Mouse (Mus musculus): ENCODE results near the gene Smarcad1.
"Not testable (repeated sequence)": the region's sequence is repeated elsewhere in the genome, so short reads cannot be mapped to it uniquely, and the experiment has no call there.

The Smarcad1 gene

DNA sequence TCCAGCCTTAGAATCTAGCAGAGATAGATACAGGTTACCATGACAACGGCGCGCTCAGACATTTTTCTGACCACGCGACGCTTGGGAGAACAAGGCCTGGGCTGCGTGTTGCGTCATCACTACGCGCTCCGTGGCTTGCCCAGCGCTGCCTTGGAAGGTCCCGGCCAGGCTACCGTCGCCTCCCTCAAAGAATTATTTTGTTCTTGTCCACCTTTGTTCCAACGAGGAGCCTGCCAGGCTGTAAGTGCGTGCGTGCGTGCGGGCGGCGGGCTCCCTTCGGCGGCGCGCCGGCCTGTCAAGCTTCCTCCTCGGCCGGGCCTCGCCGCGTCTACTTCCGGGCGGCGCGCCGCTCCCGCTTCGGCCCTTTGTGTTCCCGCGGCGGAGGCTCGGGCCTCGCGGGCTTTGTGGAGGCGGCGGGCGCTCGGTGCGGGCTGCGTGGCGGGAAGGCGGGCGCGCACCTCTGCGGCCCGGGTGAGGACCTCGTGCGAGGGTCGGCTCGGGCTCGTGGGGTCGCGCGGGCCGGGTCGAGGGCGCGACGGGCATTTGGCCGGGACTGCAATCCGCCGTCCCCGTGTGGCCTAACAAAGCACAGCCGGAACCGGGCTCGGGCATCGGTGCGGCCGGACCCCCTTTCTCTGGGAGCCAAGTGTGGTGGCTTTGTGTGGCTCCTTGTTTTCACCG is at the start of gene Smarcad1:
Gene Smarcad1 (plus strand): TSS at position 93 of the 681 bp plus-strand sequence.
- DNase-seq (ENCODE audit: low spot score in 2 of 2) = peak; percentile 71 to 72

DNA sequence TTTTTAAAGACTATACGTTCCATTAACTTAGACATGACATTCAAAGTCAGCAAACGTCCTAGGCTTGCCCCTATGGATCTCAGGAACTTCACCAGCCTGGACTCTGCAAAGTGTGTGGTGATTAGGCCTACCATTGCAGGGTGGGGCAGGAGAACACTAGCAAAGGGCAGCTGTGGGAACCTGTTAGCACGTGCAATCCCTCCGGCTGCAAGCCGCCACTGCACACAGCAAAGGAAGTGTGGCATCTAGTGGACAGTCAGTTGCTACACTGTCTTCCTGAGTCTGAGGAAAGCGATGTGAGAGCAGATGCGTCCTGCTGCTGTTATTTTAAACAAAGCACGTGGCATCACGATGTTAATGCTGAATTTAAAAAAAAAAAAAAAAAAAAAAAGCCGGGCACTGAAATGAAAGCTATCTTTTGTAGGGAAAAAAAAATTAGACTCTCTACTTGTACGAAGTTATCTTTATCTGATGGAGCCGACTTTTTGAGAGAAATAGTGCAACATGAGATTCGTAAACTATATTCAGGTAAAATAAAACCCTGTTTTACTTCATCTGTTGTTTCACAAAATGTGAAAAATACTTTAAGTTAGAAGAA is 45.5 kb upstream of the Smarcad1 start:
- no peak for DNase-seq (ENCODE audit: low spot score in 2 of 2)

DNA sequence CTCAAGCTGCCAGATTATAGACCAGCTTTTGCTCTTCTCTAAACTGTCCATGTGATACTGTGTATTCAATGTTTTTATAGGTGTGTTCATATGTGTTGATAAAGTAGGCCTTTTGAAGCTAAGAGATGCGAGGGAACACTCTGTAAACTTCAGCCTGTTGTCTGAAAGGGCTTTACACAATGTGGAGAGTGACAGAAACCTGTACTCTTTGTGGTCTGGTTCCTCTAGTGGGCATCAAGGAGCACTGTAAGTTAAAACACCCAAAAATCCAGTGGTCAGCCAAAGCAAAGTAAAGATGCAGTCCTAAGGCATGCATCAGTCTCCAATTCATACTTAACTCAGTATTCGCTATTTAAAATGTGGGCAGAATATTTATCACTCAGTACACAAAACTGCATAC is 44.6 kb upstream of the Smarcad1 start:
- no peak for DNase-seq (ENCODE audit: low spot score in 2 of 2)

DNA sequence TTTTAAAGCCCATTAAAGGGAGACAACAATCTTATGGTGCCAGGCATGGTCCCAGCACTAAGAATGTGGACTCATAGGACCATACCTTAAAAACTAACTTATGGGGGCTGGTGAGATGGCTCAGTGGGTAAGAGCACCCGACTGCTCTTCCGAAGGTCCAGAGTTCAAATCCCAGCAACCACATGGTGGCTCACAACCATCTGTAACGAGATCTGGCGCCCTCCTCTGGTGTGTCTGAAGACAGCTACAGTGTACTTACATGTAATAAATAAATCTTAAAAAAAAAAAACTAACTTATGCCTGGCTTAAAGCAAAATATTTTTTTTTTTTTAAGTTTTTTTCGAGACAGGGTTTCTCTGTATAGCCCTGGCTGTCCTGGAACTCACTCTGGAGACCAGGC is 41.6 kb upstream of the Smarcad1 start:
- DNase-seq (ENCODE audit: low spot score in 2 of 2) = peak in 1 of 2 experiments; percentile 3

DNA sequence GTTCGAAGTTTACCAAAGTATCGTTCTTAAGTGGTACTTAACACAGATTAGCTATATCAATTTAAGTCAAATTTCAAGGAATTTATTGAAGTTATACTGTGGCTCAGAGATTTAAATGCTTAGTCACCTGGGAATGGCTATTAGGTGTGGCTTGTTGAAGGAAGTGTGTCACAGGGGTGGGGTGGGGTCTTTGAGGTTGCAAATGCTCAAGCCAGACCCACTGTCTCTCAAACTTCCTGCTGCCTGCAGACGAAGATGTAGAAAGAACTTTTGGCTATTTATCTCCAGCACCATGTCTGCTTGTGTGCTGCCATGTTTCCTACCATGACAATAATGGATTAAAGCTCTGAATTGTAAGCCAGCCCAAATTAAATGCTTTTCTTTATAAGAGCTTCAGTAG is 40.2 kb upstream of the Smarcad1 start:
- no peak for DNase-seq (ENCODE audit: low spot score in 2 of 2)

DNA sequence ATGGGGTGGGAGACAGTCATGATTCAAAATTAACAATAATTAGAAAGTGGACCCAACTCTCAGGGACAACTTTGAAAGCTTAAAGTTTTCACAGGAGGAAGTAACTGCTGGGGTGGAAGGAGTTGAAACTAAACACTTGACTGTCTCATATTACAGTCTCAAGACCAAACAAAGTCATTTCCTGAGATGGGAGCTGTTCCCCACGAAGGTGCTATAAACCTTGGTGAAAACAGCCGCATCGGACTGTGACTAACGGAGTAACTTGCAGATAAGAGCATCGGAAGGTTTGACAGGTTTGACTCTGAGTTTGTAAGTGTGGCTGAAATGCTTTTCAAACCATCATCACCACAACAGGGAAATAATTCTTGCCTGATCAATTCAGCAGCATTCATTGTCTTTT is 33.5 kb upstream of the Smarcad1 start:
- no peak for DNase-seq (ENCODE audit: low spot score in 2 of 2)

DNA sequence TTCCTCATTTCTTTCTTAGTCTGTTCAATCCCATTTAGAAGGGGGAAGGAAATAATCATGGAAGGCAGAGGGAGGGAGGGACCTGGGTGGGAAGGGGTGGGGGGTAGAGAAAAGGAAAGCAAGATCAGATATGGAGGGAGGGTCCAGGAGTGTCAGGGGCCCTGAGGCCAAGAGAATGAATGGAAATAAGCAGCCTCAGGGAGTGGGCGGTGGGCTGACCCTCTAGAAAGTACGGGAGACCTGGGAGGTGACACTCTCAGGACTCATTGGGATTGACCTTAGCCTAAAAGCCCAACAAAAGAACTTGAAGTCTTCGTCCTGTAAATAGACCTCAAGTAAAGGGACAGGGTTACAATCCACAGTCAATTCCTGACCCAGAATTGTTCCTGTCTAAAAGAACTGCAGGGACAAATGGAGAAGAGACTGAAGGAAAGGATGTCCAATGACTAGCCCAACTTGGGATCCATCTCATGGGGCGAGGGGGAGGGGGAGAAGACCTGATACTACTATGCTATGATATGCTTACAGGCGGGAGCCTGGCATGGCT is 30.9 kb upstream of the Smarcad1 start:
- no peak for DNase-seq (ENCODE audit: low spot score in 2 of 2)

DNA sequence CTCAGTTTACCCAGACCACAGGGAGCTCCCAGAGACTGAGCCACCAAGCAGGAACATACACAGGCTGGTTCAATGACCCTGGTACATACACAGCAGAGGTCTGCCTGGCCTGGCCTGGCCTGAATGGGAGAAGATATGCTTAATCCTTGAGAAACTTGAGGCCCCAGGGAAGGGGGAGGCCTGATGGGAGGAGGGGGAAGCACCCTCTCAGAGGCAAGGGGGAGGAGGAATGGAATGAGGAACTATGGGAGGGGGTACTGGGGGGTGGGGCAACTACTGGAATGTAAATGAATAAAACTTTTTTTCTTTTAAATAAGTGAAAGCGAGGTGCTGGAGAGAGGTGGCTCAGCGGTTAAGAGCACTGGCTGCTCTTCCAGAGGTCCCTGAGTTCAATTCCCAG is 30.2 kb upstream of the Smarcad1 start:
- no peak for DNase-seq (ENCODE audit: low spot score in 2 of 2)

DNA sequence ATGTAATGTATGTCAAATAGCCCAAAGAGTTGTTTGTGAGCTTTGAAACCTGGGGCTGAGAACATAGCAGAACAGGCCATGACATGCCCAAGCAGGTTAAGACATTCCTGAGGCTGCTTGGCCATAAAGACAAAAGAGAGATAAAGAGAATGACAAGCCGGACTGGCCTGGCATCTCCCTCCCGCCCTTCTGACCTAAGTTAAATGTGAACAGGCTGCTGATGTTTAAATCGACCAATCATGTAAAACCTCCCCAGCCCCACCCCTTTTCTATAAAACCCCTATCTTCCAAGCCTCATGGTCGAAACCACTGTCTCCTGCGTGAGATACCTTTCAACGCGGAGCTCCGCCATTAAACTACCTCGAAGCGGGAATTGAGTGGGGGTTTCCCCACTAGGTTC is 24.8 kb upstream of the Smarcad1 start:
- DNase-seq (ENCODE audit: low spot score in 2 of 2) = no peak

DNA sequence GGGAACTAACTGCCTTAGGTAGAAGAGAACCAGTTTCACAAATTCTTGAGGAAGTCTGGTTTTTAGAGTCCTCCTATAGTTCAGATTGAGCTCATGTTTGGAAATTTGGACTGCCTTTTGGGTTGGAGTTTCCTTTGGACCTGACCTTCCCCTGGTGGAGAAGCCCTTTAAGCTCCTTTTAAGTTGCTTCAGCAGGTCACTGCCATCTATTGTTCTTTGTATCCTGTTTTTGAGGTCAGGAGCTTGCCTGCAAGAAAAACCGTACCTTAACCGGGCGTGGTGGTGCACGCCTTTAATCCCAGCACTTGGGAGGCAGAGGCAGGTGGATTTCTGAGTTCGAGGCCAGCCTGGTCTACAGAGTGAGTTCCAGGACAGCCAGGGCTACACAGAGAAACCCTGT is 23.4 kb upstream of the Smarcad1 start:
- DNase-seq (ENCODE audit: low spot score in 2 of 2) = not testable (repeated sequence)

DNA sequence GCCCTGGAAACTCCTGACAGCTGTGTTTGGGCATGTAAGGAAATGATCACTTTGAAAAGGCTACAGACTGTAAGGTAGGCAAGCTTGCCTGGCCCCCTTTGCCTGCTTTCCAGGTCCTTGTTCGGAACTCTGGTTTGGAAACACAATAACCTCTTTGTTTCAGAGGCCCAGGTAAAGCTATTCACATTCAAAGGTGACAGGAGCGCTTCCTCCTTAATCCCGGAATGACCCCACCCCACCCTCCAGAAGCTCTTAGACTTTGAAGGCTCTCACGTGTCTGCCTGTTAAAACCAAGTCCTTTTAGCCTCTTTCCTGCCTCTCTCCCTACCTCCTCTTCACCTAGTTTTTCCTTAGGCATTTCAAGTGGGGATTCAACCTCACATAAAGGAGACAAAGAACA is 20.5 kb upstream of the Smarcad1 start:
- DNase-seq (ENCODE audit: low spot score in 2 of 2) = no peak

DNA sequence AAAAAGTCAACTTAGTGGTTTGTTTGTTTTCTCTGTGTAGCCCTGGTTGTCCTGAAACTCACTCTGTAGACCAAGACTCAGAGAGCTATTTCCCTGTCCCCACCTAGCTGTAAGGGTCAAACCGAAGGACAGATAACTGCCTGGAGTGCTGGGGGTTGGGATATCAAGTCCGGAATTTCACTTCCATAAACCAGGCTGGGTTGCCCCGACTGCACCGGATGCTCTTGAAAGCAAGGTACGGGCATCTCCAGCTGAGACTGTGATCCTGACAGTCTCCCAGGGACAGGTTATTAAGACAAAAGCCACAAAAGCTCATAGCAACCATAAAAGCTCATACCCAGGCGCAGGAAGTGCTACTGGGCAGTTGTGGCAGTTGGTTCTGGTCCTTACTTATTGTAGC is 19.3 kb upstream of the Smarcad1 start:
- DNase-seq (ENCODE audit: low spot score in 2 of 2) = no peak

DNA sequence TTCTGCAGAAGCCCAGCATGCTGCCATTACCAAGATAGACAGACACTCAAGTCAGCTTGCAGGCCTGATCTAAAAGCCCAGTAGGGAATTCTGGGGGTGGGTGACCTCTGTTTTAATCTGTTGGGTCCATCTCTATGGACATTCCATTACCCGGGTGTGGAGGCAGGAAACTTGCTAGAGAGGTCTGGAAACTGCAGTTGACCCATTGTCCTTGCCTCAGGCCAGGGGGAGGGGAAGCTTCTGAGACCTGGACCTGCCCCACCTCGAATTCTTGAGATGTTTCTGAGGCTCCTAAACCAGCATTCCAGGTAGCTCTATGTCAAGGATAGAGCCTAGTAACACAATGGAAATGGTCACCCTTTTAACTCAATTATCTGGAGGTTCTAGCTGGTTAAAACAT is 17.7 kb upstream of the Smarcad1 start:
- no peak for DNase-seq (ENCODE audit: low spot score in 2 of 2)

DNA sequence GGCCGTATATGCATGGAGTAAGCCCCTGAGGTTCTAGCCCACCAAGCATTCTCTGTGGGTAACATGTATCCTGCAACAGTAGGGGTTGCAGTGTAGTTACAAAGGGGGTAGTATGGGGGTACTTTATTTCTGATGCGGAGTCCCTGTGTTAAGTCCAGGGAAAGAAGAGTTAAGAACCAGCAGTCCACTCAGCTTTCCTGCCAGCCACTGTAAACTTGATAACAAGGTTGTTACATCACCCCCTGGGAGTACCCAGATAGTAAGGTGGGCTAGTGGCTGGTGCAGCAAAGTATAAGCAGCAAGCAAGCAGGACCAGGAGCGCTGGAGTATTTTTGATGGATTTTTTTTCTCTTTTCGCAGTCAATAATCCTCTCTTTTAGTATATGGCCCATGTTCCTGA is 17.3 kb upstream of the Smarcad1 start:
- no peak for DNase-seq (ENCODE audit: low spot score in 2 of 2)

DNA sequence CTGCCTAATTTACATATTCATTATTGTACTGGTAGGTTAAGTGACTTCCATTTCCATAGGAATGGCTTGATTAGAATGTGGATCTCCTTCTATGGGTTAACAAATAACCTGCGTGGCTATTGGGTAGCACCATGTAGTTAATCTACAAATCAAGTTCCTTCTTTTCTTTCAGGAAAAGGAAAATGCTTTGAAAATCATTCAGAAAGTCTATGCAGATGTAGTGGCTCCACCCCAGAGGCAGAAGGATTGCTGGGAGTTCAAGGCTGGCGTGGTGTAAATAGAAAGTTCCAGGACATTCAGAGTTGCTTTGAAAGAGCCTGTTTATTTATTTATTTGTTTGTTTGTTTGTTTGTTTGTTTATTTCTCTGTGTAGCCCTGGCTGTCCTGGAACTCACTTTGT is 7.7 kb upstream of the Smarcad1 start:
- DNase-seq (ENCODE audit: low spot score in 2 of 2) = no peak

DNA sequence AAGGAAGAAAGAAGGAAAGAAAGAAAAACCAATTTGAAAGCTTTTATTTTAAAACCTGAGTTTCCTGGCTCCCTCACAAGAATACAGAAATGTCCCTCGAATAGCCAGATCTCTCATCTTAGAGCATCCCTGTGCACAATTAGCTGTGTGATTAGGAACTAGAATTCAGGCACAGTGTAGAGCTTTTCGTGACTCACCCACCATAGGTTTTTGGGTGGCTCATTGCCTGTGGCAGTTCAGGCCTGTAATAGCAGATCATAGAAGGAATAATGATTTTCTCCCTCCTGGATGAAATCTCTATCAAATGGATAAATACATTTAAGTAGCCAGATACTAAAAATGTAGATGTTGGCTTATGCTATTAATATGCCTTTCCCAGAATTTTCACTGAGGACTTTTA is 6.9 kb upstream of the Smarcad1 start:
- no peak for DNase-seq (ENCODE audit: low spot score in 2 of 2)

DNA sequence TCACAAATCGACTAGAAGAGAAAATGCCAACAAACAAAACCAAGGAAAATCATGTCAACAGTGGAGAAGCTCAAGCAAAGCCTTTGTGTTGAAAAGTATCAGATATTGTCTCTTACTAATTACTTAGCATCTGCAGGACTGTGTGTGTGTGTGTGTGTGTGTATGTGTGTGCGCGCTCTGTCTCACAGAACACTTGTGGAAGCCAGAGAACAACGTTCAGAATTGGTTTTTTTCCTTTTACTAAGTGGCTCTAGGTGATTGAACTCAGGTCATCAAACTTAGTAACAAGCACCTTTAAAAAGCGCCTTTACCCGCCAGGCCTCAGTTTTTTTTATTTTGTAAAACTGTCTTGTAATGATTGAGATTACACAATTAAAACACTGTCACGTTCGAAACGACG is 451 bp upstream of the Smarcad1 start:
- no peak for DNase-seq (ENCODE audit: low spot score in 2 of 2)

DNA sequence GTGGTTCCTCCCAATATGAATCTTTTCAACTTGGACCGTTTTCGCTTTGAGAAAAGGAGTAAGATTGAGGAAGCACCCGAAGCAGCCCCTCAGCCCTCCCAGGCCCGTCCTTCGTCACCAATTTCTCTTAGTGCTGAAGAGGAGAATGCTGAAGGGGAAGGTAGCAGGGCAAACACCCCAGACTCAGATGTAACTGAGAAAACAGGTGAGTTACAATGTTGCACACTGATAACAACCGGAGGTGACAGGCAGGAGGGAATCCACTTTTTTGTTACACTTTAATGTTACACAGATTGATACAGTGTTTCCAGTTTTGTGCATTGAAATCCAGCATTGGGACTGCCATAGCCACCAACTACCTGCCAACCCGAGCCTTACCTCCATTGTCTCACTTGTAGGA is 858 bp downstream of the Smarcad1 start:
- no peak for DNase-seq (ENCODE audit: low spot score in 2 of 2)

DNA sequence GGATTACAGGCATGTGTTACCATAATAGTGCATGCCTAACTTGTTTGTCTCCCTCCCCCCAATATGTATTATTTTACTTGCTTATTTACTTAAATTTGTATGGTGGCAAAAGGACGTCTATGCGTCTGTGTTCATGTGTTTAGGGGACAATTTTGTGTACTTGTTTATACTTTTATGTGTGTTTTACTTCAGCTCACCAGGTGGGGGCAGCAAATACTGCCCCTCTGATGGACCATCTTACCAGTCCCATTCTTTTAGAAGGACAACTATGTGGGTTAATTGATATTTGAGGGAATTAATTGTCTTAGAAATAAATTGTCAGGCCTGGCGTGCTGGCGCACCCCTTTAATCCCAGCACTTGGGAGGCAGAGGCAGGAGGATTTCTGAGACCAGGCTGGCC is 6.7 kb downstream of the Smarcad1 start:
- no peak for DNase-seq (ENCODE audit: low spot score in 2 of 2)

DNA sequence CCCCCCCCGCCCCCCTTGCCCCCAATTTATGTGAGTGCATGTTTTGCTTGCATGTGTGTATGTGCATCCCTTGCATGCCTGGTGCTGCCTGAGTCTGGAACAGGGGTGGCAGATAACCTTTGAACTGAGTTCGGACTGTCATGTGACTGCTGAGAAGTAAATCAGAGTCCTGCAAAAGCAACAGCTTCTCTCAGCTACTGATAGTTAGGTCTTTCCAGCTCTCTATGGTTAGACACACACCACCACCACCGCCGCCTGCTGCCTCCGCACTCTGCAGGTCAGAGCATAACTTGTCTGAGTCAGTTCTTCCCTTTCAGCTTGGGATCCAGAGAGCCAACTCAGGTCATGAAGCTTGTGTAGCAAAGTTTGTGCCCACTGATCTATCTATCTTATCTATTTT is 14.2 kb downstream of the Smarcad1 start:
- DNase-seq (ENCODE audit: low spot score in 2 of 2) = no peak

DNA sequence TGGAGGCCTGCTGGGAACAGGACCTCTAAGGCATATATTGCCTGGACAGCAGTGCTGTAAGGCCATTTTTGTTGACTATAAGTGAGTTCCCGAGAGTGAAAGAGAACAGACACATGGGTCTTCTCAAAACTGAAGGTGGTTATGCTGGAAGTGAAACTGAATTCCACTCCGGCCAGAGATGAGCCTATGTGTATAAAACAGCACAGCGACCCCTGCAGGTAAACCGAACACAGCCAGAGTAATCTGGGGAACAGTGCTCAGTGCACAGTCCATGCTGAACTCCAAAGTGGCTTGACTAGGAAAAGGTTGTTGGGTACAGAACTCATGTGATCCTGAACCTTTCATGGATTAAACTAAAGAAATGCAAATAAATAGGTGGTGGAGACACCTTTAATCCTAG is 14.8 kb downstream of the Smarcad1 start:
- DNase-seq (ENCODE audit: low spot score in 2 of 2) = not testable (repeated sequence)

DNA sequence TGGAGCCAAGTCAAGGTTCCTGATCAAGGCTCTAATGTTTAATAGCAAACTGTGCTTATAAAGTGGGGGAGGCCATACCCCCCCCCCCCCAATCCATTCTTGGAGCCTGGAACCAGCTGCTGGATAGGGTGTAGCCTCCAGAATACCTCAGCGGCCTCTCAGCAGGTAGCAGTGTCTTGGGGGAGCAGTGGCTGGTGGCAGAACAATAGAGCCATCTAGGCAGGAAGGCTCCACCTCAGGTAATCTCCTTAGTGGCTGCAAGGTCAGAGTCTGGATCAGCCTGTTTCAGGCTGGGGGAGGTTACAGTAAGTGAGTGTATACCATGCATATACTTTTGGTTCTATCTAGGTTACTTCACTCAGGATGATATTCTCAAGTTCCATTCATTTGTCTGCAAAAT is 18.7 kb downstream of the Smarcad1 start:
- DNase-seq (ENCODE audit: low spot score in 2 of 2) = no peak

DNA sequence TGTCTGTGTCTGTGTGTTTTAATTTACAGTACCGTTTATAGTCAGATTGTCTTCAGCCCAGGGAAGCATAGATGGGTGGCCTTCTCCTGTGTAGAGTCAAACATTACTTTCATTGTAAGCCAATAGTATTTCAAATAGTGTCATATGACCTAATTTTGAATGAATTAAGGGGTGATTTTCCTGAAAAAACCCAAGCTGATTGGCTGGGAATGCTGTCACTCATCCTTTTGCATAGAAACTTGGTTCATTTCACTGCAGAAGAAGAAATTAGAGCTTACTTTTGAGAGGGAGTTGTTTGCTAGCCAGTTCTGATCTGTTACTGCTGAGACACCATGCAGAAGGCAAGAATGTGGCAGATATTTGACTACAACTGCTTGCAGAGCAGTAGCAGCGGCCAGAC is 32.8 kb downstream of the Smarcad1 start:
- no peak for DNase-seq (ENCODE audit: low spot score in 2 of 2)

DNA sequence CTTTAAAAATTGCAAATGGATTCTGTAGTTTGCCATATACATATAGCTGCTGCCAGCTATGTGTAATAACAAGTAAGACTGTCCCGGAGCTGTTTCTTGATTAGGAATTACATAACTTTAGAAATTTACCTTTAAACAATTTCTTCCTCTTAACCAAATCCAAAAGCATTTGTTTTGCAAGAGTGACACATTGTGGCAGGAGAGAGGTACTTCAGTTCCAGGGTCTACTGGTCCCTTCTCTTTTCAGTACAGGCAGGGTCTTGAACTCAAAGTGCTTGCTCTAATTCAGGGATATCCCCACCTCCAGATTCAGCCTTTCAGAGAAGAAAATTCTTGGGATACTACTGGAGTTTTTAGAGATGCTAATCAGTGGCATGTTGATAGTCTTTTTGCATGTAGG is 36.8 kb downstream of the Smarcad1 start:
- DNase-seq (ENCODE audit: low spot score in 2 of 2) = no peak

All from thymus, postnatal 10 days (tissue).